Mouse (Mus musculus): Measurements from ENCODE around the gene Mon1b.

GRCm38 (mm10) chr8:113665036-113665435 is 29.6 kb downstream of the Mon1b start:
- TF ChIP-seq POLR2A (IDR thresholded peaks at IDR 0.05; ENCODE audit: low read depth, low read length) (no peak), CTCF (conservative IDR thresholded peaks at IDR 0.05; ENCODE audit: insufficient read depth, insufficient read length, low read depth, low read length) (no peak)
